Mouse (Mus musculus) forebrain, embryonic 14.5 days (tissue): Measurements from ENCODE around the gene Nrip3. TPM values are rescaled to one million over a fixed set of nuclear protein-coding genes. Genes with fewer than 3 reads are reported as not detected.

Experiments used
- ATAC-seq: fragments of 200-750 bp; cut with Nextera tagmentation; 2 replicates; pipeline ENCODE4 v1.8.0; 2017; ENCODE audit warnings: mild to moderate bottlenecking, moderate library complexity
- DNase-seq: peaks from one replicate; pipeline ENCODE4 v3.0.0-alpha.2; 2015; ENCODE audit warnings: low spot score
- H3K27ac ChIP-seq: fragments of 300-500 bp; sonication (generic); 2 replicates; pipeline ENCODE4 v1.5.1; 2014; ENCODE audit warnings: low read depth, mild to moderate bottlenecking, control low read depth, low read length, moderate library complexity
- H3K27me3 ChIP-seq: fragments of 300-500 bp; sonication (generic); replicated peaks from 2 replicates; pipeline ENCODE4 v1.6.1; 2014; ENCODE audit warnings: low read length, control low read depth, mixed read lengths; ENCODE audit not compliant: control insufficient read depth, insufficient read depth
- H3K36me3 ChIP-seq: fragments of 300-500 bp; sonication (generic); 2 replicates; pipeline ENCODE4 v1.6.1; 2014; ENCODE audit warnings: low read length, control low read depth; ENCODE audit not compliant: control insufficient read depth, insufficient read depth
- H3K4me1 ChIP-seq: fragments of 300-500 bp; sonication (generic); 2 replicates; pipeline ENCODE4 v1.6.1; 2014; ENCODE audit warnings: antibody characterized with exemption, low read length, control low read depth; ENCODE audit not compliant: control insufficient read depth, insufficient read depth
- H3K4me2 ChIP-seq: fragments of 300-500 bp; sonication (generic); 2 replicates; pipeline ENCODE4 v1.6.1; 2014; ENCODE audit warnings: mild to moderate bottlenecking, control low read depth, low read length
- H3K4me3 ChIP-seq: fragments of 300-500 bp; sonication (generic); 2 replicates; pipeline ENCODE4 v1.5.1; 2014; ENCODE audit warnings: low read depth, low read length, control low read depth
- H3K9ac ChIP-seq: fragments of 300-500 bp; sonication (generic); 2 replicates; pipeline ENCODE4 v1.6.1; 2014; ENCODE audit warnings: mild to moderate bottlenecking, low read length, control low read depth, moderate library complexity
- H3K9me3 ChIP-seq: fragments of 300-500 bp; sonication (generic); replicated peaks from 2 replicates; pipeline ENCODE4 v1.6.1; 2016; ENCODE audit warnings: low read length, control low read depth, mixed read lengths; ENCODE audit not compliant: control insufficient read depth
- WGBS: fragments of 180-500 bp; shearing (Covaris S2); extraction: QIAGEN DNeasy Blood & Tissue Kit; methylation state at CpG from one replicate; pipeline ENCODE4 v1.1.7; 2014; 5-methylcytosine and 5-hydroxymethylcytosine counted together
- polyA plus RNA-seq: library from polyadenylated mRNA; unstranded; fragments of >200 nt; fragmentation: Nextera tagmentation; extraction: Ambion mirVana; gene quantifications from 2 replicates; pipeline ENCODE4 v1.2.1, GENCODE M21; 2014

Gene Nrip3
- polyA plus RNA-seq, 1 experiment from 2014 or later = 4.5 TPM

DNA sequence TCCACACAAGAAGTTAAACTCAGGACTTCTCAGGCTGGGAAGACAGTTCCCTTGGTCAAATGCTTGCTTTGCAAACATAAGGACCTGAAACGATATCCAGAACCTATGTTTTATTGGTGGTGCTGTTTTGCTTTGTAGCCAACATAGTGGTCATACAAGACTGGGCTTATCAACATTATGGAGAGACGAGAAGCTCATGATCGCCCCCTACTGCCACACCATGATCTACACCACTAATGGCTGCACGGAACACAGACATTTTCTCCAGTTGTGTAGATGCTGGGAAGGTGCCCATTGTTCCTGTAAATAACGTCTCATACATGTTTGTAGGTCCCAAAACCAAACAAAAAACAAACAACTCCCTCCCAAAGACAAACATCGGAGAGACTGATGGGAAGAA is 23.0 kb upstream of the Nrip3 start:
- Histone ChIP-seq H3K36me3 (no peaks in the 10 kb centered on the region), H3K27me3 (no peaks in the 10 kb centered on the region), H3K4me1 (no peaks in the 10 kb centered on the region), H3K9me3 (no peaks in the 10 kb centered on the region), H3K27ac (no peak overlapping the region), H3K4me3 (no peak overlapping the region), H3K4me2 (no peak overlapping the region), H3K9ac (no peak overlapping the region)
- 73% methylated on average over 6 of the region's 6 CpGs for WGBS
- ATAC-seq (no peak), DNase-seq (no peak)

DNA sequence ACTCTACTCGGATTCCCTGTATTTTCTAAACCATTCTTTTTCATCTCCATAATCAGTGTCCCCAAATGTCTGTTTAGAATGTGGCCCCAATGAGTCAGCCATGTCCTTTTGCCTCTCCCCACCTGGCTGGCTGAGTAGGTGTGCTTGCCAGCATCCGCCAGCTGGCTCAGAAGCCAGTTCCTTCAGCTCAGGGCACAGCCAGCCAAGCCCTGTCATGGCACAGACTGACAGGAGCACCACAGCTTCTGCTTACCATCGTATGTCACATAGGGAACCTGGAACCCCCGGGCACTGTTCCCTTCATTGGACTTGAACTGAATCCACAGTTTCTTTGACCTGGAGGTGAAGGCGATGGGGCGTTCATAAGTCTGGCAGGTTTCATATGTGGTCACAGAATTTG is 22.5 kb upstream of the Nrip3 start:
- ATAC-seq (no peak), DNase-seq (no peak)
- H3K4me1 ChIP-seq = no peaks in the 10 kb centered on the region
- H3K9me3 ChIP-seq = no peaks in the 10 kb centered on the region
- no peak overlapping the region for H3K27ac ChIP-seq
- H3K27me3 ChIP-seq = no peaks in the 10 kb centered on the region
- no peak overlapping the region for H3K9ac ChIP-seq
- no peak overlapping the region for H3K4me3 ChIP-seq
- WGBS = 87% methylated on average over 6 of the region's 6 CpGs
- no peak overlapping the region for H3K4me2 ChIP-seq
- H3K36me3 ChIP-seq = no peaks in the 10 kb centered on the region

DNA sequence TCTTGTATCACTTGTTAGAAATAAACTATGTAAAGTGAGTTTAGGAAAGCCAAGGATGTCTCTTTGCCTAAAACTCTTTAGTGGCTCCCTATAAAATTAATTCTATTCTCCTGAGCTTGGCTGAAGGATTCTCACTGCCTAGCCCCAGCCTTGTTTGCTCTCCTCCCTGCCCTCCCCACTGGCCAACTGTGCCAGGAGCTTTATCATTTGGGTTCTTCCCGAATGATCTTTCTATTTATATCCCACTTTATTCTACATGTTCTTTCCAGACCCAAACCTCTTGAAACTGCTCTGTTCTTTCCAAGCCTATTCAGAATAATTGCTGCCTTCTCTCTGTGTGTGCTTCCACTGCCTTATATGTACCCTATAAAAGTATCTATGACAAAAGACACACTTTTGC is 21.7 kb upstream of the Nrip3 start:
- H3K4me3 ChIP-seq = no peak overlapping the region
- no peaks in the 10 kb centered on the region for H3K9me3 ChIP-seq
- no peaks in the 10 kb centered on the region for H3K4me1 ChIP-seq
- WGBS = 86% methylated on average over 1 of the region's 1 CpGs
- no peaks in the 10 kb centered on the region for H3K36me3 ChIP-seq
- DNase-seq = no peak
- no peak overlapping the region for H3K27ac ChIP-seq
- no peaks in the 10 kb centered on the region for H3K27me3 ChIP-seq
- no peak for ATAC-seq
- no peak overlapping the region for H3K4me2 ChIP-seq
- no peak overlapping the region for H3K9ac ChIP-seq

DNA sequence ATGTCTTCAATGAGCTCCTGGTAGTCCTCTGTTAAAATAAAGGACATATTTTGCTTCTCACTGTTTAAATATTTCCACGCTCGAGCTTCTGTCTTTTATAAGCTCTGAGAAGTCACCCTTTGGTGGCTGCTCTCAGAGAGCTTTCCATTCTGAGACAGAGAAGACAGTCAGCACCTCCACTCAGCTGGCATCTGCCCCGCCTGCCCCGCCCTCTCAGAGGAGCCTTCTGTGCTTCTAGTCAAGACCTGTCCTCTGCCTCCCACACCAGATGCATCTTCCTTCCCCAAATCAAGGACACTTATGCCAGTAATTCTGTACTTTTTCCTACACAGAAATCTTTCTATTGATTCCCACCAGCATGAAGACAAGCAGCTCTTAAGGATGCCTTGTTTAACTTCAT is 18.8 kb upstream of the Nrip3 start:
- no peak for DNase-seq
- 88% methylated on average over 4 of the region's 4 CpGs for WGBS
- Histone ChIP-seq H3K9me3 (no peaks in the 10 kb centered on the region), H3K27ac (no peak overlapping the region), H3K4me1 (no peaks in the 10 kb centered on the region), H3K9ac (no peak overlapping the region), H3K4me2 (no peak overlapping the region), H3K36me3 (no peaks in the 10 kb centered on the region), H3K4me3 (no peak overlapping the region), H3K27me3 (no peaks in the 10 kb centered on the region)
- ATAC-seq = no peak

DNA sequence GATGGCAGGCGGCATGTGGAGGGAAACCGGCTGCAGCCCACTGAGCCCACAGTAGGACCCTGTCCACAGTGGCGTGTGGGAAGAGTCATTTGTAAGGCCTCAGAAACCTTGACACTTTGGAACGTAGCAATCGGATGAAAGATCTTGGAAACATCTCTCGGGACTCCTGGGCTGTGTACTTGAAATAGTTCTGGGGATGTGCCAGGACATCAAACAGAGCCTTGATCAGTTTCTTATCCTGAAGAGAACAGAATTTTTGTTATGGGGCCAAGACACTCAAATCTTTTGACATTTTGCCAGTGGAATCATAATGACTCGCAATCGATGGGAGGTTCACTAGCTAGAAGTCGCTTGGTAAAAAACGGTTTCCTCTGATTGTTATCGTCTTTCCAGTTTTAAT is 17.3 kb upstream of the Nrip3 start:
- Histone ChIP-seq H3K9ac (no peak overlapping the region), H3K27ac (no peak overlapping the region), H3K27me3 (no peaks in the 10 kb centered on the region), H3K4me2 (no peak overlapping the region), H3K4me3 (no peak overlapping the region), H3K4me1 (no peaks in the 10 kb centered on the region), H3K36me3 (no peaks in the 10 kb centered on the region), H3K9me3 (no peaks in the 10 kb centered on the region)
- DNase-seq (peak; percentile 53), ATAC-seq (no peak)
- 78% methylated on average over 11 of the region's 11 CpGs for WGBS

DNA sequence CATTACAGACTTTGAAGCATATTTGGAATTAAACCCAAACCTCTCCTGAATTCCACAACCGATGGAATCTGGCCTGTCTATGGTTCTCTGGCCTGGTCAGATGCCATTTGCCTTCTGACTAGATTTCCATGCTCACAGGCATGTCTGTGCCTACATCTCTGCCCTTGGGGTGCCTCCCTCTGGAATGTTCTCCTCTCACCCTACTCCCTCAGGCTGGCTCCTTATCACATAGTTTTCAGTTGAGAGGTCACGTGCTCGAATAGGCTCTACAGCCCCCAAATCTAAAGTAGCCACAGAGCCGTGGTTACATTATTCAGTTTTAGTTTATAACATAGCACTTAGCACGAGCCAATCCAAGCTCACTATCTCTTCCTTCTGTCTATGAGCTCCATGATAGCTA is 13.7 kb upstream of the Nrip3 start:
- H3K4me2 ChIP-seq = no peak overlapping the region
- no peaks in the 10 kb centered on the region for H3K4me1 ChIP-seq
- no peaks in the 10 kb centered on the region for H3K9me3 ChIP-seq
- no peak overlapping the region for H3K4me3 ChIP-seq
- no peaks in the 10 kb centered on the region for H3K36me3 ChIP-seq
- DNase-seq = no peak
- no peak for ATAC-seq
- H3K9ac ChIP-seq = no peak overlapping the region
- H3K27me3 ChIP-seq = no peaks in the 10 kb centered on the region
- H3K27ac ChIP-seq = no peak overlapping the region
- 83% methylated on average over 5 of the region's 5 CpGs for WGBS

DNA sequence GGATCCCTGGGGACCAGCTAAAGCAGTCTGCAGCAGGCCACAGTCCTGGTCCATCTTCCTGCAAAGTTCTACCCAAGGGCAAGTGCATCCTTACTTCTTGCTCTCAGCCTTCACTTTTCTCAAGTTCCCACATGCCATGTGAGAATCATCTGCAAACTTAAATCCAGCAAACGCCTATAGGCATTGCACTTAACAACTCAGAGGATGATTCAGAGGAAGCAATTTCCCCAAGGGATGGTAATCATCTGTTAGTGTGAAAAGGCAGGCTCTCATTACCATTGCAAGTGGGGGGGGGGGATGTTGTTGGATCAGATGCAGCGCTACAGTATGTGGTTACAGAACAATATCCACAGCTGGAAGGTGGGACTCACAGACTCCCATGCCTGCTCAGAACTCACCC is 12.7 kb upstream of the Nrip3 start:
- DNase-seq (no peak), ATAC-seq (no peak)
- Histone ChIP-seq H3K27ac (no peak overlapping the region), H3K4me1 (no peaks in the 10 kb centered on the region), H3K4me3 (no peak overlapping the region), H3K9ac (no peak overlapping the region), H3K36me3 (no peaks in the 10 kb centered on the region), H3K4me2 (no peak overlapping the region), H3K9me3 (no peaks in the 10 kb centered on the region), H3K27me3 (no peaks in the 10 kb centered on the region)
- 65% methylated on average over 2 of the region's 2 CpGs for WGBS

DNA sequence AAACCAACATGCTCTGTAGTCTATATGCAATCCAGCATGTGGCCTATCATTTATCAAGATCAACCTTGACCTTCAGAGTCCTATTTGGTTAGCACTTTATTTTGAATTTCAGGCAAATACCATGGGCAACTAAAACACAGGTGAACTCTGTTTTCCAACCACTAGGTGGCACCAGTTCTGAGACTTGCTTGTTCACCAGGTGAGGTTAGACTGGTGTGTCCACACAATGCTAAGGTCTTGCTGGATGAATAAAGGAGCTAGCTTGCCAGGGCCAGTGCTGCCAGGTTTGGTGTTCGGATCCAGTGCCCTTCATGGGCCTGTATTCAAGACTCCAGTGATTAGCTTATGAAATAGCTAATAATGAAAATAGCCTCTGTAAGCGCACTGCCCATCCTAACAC is 10.9 kb upstream of the Nrip3 start:
- H3K9ac ChIP-seq = no peak overlapping the region
- 81% methylated on average over 2 of the region's 2 CpGs for WGBS
- no peak for ATAC-seq
- no peaks in the 10 kb centered on the region for H3K36me3 ChIP-seq
- no peaks in the 10 kb centered on the region for H3K27me3 ChIP-seq
- H3K4me3 ChIP-seq = no peak overlapping the region
- H3K4me2 ChIP-seq = no peak overlapping the region
- H3K27ac ChIP-seq = no peak overlapping the region
- peak; percentile 76 for DNase-seq
- no peaks in the 10 kb centered on the region for H3K4me1 ChIP-seq
- H3K9me3 ChIP-seq = no peaks in the 10 kb centered on the region

DNA sequence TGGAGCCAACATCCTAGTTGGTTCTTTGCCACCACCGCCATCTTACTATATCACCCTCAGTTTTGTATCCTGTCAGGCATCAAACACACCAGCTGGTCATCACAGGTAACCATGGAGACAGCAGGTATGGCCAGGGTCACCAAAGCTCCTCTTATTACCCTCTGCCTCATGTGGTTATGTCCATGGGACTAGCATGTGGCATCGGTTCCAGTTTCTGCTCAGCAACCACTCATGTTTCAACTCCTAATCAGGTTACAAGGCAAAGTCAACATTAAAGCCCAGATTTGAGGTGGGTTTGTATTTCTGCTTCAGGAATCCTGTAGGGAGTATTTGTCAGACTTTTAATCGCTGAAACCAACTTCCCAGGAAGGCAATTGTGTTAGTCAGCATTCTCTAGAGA is 9.0 kb upstream of the Nrip3 start:
- Histone ChIP-seq H3K9me3 (no peaks in the 10 kb centered on the region), H3K9ac (no peak overlapping the region), H3K4me1 (no peaks in the 10 kb centered on the region), H3K27ac (no peak overlapping the region), H3K27me3 (no peaks in the 10 kb centered on the region), H3K36me3 (no peaks in the 10 kb centered on the region), H3K4me2 (no peak overlapping the region), H3K4me3 (no peak overlapping the region)
- 84% methylated on average over 3 of the region's 3 CpGs for WGBS
- DNase-seq = no peak
- no peak for ATAC-seq

DNA sequence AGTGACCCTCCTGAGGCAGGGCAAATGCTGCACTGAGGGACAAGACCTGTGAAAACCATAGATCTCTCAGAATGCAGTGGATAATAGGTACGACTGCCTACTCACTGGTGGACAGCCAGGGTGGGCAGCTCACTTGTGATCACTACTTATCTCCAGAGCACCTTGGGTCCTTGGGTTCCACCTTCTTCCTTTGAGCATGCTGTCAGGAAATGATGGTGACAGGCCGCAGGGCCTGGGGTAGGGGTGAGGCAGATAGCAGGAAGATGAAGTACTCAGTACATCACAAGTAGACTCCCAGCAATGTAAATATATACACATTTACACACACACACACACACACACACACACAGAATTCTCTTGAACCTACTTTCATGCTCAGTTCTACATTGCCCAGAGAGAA is 6.0 kb upstream of the Nrip3 start:
- Histone ChIP-seq H3K4me1 (no peaks in the 10 kb centered on the region), H3K27ac (no peak overlapping the region), H3K4me3 (no peak overlapping the region), H3K9ac (no peak overlapping the region), H3K27me3 (no peaks in the 10 kb centered on the region; the same call in 1 of the 2 replicates), H3K36me3 (no peaks in the 10 kb centered on the region), H3K9me3 (no peaks in the 10 kb centered on the region), H3K4me2 (no peak overlapping the region)
- ATAC-seq = no peak
- no peak for DNase-seq
- 88% methylated on average over 2 of the region's 2 CpGs for WGBS
